Mouse (Mus musculus) 3T3-L1 (cell line): ENCODE data around the gene Fkbp15.
"Not testable (repeated sequence)": the region's sequence is repeated elsewhere in the genome, so short reads cannot be mapped to it uniquely, and the experiment has no call there.

Experiments used
- DNase-seq: peaks from one replicate; pipeline ENCODE4 v3.0.0-alpha.2; 2015; ENCODE audit warnings: low read depth, low spot score

The Fkbp15 gene

DNA sequence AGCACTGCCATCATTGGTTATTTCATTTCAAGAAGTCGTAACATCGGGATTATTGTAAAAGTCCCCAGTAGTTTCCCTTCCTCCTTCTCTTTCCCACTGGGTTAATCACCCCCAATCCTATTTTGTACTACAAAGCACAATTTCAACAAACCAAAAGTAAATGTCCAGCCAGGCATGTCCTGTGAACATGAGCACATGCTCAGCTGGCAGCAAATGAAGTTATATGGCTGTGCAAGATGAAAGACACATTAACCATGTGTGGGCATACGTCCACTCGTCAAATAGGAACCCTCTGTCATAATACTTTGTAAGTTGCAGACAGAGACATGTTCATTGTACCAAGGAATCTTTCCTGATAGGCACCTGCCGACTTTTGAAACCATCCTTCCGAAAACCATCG, 77.4 kb downstream of the Fkbp15 start:
- DNase-seq, result no peak

DNA sequence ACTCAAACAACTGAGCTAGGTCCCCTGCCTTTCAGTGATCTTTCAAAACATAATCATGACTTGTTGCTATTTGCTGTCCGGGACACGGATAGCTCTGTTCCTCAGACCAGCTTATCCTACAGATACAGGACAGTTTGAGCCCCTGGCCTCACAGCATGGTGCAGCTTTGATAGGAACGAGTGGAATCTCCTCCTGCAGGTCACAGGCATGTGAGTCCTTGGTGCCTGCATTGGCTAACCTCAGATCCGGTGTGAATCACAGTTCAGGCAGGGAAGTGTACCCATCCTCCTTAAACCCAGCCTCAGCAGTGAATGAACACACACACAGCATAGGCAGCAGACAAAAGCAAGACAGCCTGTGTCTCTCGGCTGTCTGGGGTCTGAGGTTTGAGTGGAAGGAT, 79.0 kb downstream of the Fkbp15 start:
- DNase-seq, result no peak

DNA sequence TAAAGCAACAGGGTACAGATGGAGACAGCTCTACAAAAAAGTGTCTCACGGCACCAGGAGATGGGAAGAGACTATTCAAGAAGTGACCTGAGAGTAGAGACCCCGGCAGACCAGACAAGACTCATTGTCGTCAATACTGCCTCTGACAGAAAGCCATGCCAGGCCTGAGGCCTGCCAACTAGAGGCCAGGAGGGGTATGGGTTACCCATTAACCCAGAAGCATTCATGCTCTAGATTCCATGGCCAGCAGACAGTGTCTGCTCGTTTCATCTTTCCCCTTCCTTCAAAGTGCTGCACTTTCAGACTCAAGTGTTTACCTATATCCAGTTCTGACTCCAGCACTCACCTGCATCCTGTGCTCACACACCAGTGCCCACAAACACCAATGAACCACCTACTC, 82.3 kb downstream of the Fkbp15 start:
- no peak for DNase-seq

DNA sequence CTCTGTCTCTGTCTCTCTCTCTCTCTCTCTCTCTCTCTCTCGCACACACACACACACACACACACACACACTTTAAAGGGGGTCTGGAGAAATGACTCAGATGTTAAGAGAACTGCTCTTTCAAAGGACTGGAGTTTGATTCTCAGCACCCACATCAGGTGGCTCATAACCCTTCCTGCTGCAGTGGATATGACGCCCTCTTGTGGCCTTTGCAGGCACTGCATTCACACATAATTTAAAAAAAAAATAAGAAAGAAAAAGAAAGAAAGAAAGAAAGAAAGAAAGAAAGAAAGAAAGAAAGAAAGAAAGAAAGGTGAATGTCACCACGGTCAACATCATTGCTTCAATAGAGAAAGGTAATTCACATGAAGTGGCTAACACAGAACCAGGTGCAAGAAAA, 83.1 kb downstream of the Fkbp15 start:
- no peak for DNase-seq

DNA sequence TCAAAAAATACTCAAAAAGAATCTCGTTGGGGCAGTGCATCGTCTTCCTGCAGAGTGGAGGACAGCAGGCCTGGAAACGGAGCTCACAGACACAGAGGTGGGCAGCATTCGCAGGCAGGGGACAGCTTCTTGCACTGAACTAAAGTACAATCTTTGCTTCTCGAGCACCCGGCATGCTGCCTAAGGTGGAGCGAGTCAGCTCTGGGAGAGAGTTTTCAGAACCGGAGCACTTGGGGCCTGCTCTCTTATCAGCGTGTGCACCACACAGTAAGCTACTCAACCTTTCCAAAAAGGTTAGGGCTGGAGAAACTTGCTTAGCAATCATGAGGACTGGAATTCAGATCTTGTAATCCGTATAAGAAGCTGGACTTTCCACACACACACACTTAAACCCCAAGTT, 83.7 kb downstream of the Fkbp15 start:
- DNase-seq, result no peak

DNA sequence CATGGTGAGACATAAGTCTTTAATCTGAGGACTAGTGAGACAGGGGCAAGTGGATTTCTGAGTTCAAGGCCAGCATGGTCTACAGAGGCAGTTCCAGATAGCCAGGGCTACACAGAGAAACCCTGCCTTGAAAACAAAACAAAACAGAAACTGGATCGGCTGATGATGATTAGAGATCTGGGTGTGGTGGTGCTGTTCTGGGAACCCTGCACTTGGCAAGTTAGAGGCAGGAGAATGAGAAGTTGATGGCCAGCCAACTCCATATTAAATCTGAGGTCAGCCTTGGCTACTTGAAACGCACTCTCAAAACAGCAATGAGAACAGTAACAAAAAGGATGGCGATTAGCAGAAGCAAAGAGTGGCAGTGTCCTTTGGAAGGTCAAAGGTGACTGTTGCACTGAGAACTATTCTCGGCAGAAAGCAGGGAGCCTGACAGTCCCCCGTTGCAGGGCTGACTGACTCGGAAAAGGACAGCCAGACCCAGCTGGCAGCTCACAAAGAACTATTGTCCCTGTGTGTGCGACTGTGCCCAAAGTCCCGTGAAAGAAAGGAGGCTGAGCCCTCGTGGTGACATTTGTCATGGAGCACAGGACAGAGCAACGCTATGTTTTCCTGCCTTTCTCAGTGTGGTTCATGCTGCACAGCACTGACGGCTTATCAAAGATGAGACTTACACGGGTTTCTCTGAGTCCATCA, 85.4 kb downstream of the Fkbp15 start:
- peak; percentile 24 for DNase-seq

DNA sequence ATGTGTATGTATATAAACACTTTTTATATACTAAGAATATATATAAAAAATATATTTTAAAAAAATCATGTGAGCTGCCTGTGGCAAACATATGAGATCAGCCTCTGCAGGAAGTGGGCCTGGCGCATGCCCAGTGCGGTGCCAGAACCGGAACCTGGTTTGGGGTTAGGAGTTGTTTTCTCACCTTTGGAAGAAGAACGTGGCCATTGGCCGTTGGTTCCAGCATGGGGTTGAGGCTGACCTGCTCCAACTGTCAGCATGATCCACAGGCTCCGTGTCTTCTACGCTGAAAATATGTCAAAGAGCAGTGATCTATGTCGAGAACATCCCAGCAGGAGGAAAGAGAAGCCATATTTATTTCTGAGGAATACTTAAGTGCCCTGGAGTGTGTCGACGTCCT, 86.4 kb downstream of the Fkbp15 start:
- no peak for DNase-seq

DNA sequence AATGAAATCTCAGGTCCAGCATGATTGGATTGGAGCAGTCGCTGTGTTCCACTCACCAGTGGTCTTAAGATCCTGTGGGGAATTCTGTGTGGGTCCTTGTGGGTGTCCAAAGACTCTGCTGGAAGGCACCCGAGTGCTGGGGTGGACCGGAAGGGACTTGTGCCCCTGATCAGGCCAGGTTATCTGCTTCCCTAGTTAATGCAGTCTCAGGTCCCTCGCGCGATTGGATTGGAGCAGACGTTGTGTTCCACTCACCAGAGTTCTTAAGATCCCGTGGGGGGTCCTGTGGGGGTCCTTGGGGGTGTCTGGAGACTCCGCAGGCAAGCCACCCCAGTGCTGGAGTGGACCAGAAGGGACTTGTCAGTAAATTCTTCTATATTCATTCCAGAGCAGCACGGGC, 87.7 kb downstream of the Fkbp15 start:
- DNase-seq, result no peak

DNA sequence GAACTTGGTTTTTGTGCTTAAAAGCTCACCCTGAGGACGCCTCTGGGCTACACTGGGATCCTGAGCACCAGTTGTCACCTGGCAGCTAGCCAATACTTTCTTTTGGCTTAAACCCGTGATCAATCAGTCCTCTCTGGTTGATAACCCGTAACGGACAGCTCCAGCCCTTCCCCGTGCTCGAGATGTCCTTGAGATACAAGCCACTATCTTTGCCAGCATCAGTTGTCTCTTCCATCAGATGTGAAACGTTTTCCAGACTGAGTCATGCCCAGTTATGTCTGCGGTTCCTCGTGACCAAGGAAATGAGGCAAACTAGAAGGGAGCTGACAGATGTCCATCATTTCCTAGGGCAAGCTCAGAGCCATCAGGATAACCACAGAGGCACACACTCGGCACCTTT, 93.2 kb downstream of the Fkbp15 start:
- DNase-seq, result no peak

DNA sequence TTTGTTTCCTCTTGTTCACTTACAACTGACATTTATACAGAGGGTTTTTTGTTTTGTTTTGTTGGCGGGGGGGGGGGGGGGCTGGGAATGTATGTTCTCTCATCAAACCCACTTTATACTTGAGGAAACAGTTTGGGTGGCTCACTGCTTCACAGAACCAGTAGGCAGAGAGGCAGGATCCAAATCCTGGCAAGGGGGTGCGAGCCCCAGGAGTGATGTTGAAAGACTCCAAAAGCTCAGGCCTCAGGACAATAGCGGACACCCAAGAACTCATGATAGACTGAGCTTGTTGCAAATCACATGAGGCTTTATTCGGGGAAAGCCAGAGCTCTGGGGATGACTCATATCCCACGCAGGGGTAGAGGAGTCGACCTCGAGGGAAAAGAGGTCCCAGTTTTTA, 94.3 kb downstream of the Fkbp15 start:
- not testable (repeated sequence) for DNase-seq

DNA sequence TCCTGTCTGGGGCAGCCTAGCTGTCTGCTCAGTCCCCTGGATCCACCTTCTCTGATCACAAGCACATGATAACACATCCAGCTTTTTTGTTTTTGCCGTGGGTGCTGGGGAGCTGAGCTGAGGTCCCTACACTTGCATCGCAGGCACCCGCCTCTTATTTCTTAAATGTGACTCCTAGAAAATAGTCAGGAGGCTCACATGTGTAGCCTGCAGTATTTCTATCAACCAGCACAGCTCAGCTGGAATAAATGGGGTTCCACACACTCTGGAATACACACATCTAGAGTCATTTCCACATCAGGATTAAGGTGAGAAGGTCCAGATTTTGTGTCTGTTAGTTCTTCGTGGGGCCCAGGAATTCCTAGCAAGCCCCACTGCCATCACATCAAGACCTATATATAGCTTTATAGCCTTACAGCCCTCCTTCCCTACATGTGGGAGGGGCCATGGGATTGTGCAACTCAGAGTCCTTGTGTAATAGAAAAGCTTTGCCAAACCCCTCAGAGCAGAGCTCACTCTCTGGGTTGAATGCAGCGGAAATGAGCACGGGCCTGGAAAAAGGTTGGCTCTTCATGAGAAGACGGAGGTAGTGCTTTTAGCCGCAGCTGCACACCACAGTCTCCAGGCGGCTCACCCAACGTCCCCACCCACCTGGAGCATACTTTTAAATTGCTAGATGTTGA, 95.1 kb downstream of the Fkbp15 start:
- peak; percentile 20 for DNase-seq

DNA sequence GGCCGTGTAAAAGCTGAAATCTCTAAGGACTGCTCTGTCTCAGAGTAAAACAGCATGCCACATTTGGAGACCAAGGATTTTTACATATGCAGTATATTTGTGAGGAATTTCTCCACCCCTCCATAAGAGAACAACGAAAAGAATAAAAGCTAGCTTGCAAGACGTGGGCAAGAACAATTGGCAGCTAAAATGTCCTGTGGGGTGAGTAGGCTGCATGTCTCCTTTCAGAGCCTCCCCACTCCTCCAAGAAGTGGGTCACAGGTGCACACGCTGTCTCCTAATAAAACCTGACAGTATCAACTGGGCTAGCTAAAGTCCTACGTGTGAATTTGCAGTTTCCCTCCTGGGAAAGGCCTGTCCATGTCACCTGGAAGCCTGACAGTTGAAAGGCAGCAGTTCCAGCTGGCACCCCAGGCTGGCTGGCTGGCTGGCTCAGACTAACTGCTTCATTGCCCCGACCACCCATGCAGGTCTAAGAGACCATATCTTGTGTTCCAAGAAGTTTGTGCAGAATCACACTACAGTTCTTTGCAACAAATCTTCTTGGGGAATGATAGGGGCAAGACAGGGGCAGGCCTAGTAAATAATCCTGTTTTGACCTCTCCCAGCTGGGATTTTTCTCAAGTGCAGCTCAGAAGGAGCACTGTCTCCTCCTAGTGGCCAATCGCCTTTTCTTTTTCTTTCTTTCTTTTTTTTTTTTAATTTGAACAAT, 97.1 kb downstream of the Fkbp15 start:
- peak; percentile 51 for DNase-seq

DNA sequence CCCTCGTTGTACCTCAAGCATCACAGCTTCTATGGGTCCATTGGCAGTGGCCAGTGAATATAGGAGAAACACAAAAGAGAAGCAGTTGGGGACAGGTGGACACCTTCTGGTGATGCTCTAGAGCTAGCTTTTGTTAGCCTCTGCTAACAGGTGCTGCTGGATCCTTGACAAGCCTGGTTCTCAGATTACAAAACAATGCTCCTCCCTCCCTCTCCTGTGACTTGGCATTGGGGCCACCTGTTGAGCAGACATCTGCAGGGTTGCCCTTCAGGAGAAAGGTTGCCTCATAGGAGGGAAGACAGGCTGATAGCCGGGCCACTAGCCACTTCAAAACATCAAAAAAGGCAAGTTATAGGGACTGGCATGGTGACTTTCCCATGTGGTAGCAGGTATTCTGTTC, 98.1 kb downstream of the Fkbp15 start, which contains the start of gene Slc31a2:
TSS of gene Slc31a2 (plus strand) at position 287 of the 400 bp plus-strand sequence.
- DNase-seq, result no peak

DNA sequence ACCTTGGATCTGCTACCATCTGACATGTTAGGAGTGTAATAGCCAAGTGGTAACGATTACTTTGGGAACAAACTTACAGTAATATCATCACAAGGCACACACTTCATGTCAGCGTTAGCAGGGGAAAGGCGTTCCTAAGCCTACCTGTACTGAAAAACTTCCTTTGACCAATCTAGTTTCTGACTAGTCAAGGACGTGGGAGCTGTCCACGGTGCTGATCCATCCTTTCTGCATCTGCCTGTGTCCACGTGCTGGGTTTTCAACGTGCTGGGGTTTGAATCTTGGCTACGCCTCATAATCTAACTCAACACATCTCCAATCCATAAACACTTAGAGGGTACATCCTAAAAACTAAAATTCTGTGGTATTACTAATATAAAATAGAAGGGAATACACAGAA, 103.4 kb downstream of the Fkbp15 start:
- peak; percentile 56 for DNase-seq

DNA sequence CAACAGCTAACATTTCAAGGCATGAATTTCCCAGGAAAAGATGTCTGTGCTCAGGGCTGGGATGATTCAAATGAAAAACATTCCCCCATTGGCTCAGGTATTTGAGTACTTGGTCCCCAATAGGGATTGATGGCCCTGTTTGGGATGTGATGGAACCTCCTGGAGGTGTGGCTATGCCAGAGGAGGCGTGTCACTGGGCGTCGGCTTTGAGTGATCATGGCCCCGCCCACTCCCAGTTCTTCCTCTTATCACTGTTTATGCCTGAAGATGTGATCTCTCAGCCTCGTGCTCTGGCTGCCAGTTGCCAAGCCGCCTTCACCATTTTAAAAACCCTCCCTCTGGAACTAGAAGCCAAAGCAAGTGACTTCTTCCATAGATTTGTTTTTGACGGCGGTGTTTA, 105.8 kb downstream of the Fkbp15 start:
- no peak for DNase-seq

DNA sequence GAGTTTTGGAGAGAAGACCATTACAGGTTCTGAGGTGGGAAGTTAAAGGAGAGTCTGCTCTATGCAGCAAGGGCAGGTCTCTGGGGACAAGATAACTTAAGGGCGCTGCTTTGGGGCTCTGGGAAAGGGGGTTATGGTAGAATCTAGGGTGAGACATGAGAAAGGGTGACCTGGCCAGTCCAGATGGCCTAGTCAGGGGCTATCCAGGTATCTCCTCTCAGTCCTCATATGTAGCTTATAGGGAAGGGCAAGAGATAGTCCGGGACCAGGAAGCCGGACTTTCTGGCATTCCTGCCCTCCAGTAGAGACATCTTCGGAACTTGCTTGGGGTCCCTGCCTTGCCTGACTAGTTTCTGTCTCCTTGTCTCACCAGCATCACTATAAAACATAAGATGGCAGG, 108.6 kb downstream of the Fkbp15 start:
- no peak for DNase-seq

DNA sequence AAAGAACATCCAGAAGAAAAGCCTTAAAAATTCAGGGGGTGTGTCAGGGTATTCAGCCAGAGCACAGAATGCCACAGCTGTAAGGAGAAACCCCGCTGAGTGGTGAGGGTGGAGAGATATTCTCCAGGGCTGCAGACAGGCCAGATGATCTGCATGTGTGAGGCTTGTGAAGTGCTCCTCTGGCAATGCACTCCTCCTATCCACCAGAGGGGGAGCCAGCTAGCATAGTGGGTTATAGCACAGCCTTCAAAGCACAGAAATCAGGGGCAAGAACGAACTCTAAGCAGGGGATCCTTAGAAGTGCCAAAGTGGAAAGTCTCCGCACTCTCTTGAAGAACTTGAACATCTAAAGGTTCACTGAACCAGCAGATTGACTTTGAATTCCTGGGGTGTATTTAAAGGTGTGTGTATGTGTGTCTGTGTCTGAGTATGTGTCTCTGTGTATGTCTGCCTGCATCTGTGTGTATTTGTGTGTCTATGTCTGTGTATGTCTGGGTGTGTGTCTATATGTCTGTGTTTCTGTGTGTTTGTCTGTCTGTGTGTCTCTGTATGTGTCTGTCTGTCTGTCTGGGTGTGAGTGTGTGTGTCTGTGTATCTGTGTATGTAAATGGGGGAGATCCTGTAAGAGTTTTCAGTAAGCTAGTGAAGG, 109.3 kb downstream of the Fkbp15 start:
- no peak for DNase-seq
